Mouse (Mus musculus): ENCODE measurements around the gene Asb11.

The Asb11 gene

GRCm38 (mm10) chrX:164436709-164437108 is at the start of gene Asb11:
Gene Asb11 (plus strand): TSS chrX:164436994.
- DNase-seq (ENCODE audit: low spot score) = no peak

- no peak for DNase-seq (ENCODE audit: low spot score)
These were observed 42.7 kb upstream of the Asb11 start for GRCm38 (mm10) chrX:164394091-164394490.

DNA sequence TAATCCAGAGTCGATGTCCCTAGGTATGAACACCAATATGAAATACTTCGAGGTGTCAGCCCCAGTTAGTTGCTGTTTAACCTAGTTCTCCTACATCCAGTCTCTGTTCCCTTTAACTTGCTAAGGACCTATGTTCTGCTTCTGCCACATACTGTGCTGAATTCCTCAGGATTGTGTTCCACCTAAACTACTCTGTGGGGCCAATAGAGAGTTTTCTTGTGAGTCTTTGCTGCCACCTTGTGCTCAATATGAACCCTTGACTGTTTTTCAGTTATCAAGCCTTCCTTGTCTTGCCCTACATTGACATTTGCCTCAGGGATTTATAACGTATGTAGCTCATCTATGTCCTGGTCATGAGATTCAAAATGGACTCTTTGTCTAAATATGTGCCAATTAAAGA is 38.3 kb upstream of the Asb11 start:
- DNase-seq (ENCODE audit: low spot score) = no peak

DNA sequence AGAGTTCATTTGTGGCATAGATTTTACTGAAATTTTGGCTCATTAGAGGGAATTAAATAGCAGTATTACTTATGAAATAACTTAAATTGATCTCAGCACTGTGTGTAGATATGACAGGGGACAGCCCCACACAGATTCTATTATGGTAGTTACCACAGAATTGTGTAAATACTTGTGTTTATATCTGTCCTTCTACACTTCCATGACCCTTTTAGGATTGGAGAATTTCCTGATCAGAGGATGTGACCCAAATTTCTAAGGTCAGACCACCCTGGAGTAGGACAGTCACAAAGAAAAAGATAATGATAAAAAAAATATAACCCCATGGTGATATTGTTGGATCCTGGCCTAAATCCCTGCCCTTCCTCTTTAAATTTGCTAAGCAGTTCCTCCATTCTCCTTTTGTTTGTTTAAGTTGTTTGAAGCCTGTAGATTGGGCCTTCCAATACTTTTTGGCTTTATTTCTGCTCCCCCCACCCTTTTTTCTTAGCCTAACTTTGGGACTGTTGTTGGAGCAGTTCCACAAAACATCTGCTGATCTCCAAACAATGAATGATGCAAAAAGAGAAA is 31.6 kb upstream of the Asb11 start:
- no peak for DNase-seq (ENCODE audit: low spot score)

DNA sequence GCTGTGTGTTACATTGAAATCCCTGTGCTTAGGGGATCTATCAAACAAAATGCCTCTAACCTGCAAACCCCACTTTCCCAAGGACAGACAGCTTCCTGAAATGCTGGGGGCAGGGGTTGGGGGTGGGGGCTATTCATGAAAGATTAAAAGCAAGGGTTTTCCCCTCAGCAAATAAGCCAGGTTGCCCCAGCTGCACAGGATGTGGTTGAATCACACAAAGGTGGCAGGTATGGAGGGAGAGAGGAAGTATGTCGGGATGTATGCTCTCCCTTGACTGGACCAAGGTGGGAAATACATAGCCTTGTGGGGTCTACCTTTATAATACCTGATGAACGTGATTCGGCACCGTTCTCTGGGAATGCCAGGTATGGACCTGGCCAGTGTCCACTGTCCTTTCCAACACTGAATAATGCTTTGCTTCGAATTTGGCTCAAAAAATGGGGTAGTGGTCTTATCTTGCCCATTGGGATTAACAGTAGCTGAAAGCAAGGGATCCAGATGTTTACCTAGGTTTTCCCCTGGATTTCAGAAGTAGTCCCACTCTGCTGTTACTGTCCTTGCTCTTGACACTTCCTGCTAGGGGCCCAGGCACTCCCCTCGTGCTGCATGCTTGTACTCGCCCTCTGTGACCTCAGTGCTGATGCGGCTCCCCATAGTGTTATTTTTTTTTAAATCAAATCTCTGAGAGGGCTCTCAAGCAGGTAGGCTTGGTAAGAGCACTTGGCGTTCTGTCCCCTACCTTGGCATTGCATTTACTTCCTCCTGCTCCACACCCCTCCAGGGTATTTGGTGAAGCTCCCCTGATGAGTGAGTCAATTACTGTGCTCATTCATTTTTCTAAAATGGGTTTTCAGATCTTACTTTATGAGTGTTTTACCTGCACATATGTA is 30.4 kb upstream of the Asb11 start:
- DNase-seq (ENCODE audit: low spot score) = no peak

DNA sequence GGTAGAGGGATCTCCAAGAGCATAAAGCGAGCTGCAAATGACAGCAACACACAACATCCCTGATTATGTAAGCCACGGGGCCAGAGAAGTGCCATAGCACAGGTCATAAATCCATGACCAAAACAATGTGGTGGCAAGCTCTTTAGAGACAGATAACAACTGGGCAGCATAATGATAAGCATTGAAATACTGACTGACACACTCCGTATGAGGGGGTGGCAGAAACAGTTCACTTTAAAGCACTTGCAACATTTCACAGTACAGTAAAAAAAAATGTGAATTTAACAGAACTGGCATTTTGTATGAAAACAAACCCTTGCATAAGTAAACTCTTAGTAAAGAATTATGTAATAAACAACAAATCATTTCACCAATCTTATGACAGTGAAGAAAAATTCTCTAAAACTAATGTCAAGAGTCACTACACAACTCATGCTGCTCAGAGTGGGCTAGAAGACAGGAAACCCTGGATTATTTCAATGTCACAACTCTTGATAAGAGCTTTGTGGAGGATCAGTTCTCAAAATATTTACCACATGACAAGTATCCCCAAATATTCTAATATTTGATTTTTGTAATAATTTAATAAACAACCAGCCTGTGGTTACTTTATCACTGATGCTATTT is 28.4 kb upstream of the Asb11 start:
- DNase-seq (ENCODE audit: low spot score) = no peak

DNA sequence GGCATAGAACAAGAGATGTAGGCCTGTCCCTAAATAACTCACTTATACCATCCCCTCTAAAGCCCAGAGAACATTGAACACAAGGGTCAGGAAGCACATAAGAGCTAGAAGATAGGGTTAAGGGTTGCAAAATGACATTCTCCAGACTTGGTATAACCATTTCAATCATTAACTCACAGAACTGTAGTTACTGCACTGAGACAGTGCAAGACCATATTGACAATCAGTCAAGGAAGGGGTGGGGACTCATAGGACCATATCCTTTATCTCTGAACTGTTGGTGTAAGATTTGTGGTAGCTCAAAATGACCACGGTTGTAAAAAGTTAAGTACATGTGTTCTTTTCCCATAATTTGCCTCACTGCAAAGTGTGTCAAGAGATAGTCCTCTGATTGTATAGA is 26.2 kb upstream of the Asb11 start:
- no peak for DNase-seq (ENCODE audit: low spot score)

GRCm38 (mm10) chrX:164416803-164417202 is 20.0 kb upstream of the Asb11 start:
- DNase-seq (ENCODE audit: low spot score) = no peak

DNA sequence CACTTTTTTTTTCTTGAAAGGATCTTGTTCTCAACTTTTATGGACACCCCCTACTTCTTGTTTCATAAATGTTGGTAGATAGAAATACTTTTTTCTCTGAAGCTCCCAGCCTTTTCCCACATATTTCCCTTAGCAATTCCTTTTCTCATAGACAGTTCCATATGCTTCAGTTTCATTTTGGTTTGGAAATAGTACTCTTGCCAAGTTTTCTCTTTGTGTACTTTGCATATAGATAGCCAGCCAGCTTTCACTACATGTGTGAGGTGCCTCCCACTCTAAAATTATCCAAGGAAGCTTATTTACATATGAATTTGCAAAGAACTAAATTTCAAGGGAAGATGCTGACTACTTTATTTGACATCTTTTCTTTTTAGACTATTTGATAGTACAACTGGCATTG is 18.8 kb upstream of the Asb11 start:
- DNase-seq (ENCODE audit: low spot score) = peak; percentile 41

DNA sequence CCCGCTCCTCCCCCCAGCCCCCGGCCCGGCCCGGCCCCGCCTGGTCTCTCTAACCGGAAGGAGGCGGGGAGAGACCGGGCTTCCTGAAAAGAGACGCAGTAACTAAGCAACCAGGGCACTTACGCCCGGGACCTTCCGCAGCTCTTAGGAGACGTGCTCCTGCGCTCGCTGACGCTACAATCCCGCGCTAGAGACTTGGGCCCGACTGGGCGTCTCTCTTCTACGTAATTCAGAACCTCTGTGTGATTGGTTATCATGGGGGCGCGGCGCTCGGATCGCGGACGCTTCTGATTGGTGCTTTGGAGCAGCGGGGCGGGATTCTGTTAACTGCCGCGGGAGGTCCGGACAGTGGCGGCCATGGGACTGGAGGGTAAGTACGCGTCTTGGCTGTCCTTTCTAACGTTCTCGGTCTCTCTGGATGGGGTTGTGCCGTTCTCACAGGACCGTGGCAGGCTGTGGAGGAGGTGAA is 17.3 kb upstream of the Asb11 start, which contains the start of gene Piga:
Gene Piga, plus strand, starts transcription at position 317 of the 469 bp plus-strand sequence.
- peak; percentile 91 for DNase-seq (ENCODE audit: low spot score)

DNA sequence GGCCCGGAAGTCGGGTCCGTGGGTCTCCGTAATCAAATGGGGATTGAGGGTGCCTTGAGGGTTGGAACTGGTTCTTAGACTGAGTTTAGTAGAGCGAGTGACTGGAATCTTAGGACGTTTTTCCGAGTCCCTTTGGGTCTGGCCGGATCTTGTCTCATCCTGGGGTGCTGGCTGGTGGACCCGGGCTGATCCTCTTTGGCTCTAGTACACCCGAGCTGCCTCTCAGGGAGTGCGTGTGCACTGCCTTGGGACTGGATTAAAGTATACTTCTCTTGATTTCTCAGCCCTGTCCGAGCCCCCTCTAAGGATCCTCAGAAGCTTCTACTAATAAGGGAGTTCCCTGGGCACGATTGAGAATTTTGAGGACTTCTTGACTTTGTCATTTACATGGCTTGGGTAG is 16.8 kb upstream of the Asb11 start:
- DNase-seq (ENCODE audit: low spot score) = no peak

DNA sequence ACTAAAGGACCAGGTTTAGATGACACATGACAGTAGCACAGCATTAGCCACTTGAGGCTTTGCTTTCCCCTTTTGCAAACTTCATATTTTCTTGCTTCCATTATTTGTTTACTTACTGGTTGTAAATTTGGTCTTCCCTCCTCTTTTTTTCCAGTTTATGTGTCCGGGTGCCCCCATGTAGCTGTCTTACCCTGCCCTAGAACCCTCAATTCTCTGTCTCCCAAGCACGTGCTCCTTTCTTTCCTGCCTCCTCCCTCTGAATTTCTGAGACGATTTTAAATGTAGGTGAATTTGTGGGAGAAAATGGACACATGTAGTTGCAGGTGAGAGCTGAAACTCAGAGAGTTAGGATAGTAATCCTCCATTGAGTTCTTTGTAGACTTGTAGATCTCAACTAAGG is 16.3 kb upstream of the Asb11 start:
- no peak for DNase-seq (ENCODE audit: low spot score)

DNA sequence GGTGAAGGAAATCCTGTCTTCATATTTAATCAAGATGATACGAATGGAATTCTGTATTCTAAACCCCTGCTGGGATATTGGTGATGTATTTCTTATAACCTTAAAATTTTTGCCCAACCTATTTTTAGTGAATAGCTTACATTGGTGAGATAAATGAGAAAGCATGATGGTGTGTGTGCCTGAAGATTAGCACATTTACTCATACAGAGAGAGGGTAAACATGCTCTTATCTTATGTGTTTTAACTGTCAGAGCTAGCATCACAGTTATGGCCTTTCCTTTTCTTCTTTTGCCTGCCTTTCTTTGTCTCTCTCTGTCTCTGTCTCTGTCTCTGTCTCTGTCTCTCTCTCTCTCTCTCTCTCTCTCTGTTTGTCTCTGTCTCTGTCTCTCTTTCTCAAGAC is 12.0 kb upstream of the Asb11 start:
- DNase-seq (ENCODE audit: low spot score) = no peak

GRCm38 (mm10) chrX:164427295-164427694 is 9.5 kb upstream of the Asb11 start:
- no peak for DNase-seq (ENCODE audit: low spot score)

- DNase-seq (ENCODE audit: low spot score) = no peak
These were observed 8.6 kb upstream of the Asb11 start for GRCm38 (mm10) chrX:164428224-164428623.

DNA sequence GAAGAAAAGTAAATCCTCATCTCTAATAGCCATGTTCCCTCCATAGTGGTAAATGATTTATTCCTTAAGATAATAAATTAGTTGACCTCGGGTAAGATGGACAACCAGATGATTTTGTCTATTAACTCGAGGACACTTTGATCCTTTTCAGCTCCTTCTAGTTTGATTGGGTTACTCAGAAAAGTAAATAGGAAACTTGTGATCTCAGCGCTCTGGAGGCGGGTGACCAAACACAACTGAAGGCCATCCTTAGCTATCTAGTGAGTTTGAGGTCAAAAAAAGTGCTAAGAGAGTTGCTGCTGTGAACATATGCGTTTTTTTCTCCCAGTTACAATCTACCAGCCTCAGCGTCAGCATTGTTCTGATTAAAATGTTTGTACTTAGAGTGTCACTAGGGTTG is 6.2 kb upstream of the Asb11 start:
- DNase-seq (ENCODE audit: low spot score) = no peak

DNA sequence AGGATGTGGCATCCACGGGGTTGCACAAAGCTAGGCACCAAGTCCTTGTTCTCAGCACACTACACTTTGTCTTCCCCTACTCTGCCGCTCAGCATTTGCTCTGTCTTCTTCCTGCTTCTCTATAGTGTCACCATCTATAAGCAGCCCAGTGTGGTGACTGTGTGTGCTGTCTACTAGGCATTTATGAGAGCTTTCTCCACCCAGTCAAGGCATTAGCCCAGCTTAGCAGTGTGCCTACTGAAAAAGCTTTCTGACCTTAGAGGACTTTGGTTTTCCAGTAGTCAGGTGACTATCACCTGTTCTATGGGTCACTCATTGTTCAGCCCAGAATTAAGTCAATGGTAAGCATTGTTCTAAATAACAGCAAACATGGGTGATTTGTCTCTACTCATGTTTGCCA is 5.7 kb upstream of the Asb11 start:
- no peak for DNase-seq (ENCODE audit: low spot score)

DNA sequence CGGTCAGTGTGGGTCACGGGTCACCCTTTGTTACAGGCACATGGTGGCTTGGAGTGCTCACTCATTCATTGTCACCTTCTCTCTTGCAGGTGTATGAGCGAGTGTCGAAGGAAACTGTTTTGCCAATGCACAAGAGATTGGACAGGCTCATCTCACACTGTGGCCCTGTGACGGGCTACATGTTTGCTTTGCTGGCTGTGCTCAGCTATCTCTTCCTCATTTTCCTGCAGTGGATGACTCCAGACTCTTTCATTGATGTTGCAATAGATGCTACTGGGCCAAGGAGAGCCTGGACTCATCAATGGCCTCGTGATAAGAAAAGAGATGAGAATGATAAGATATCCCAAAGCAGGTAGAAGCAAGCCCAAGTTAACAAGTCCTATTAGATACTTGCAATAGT is 5.3 kb upstream of the Asb11 start:
- no peak for DNase-seq (ENCODE audit: low spot score)

DNA sequence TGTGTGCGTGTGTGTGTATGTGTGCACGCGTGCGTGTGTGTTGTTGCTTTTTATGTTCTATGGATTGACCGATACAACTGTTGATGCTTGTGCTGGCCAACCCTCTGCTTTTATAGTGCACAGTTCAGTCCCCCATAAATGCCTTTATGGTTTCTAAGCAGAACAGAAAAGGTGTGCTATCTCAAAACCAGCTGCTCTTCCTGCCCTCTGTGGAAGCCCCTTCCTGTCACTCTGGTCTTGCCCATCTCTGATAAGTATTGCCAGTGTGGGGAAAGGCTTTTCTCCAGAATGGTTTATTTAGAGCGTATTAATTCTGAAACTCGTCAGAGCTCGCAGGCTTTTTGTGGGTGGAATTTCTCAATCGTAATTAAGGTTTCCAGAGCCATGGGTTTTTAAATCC is 4.1 kb upstream of the Asb11 start:
- no peak for DNase-seq (ENCODE audit: low spot score)

DNA sequence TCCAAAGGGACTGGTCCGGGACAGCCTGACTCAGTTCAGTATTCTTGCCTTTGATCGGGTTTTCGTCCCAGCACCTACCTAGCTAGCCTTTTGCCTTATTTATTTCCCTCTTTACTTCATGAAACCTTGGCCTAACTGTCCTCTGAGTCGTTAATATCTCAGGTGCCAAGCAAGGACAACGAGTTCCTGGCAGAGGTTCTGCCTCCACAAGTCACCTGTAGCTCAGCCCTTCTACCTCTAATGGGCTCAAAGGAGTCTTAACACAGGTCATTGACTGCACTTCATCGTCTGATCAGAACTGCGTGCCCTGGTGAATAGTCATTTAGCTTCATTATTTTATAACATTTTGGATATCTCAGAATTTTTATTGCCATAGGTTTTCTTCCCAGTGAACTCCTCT is 2.7 kb downstream of the Asb11 start:
- no peak for DNase-seq (ENCODE audit: low spot score)

DNA sequence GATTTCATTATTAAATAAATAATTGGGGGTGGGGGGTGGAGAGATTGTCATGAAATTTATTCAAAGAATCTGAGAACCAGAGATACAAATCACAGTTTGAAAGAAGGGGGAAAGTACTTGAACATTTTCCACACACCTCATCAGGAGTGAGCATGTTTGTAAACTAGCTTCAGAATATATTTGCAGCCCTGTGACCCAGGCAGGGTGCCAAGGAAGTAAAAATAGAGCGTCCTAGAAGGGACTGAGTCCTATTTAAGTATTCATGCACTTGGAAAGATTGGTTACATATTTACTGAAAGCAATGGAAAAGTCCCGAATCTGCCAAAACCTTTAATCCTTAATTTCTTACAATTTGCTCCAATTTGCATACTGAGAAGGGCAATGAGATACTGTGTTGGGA is 3.3 kb downstream of the Asb11 start:
- DNase-seq (ENCODE audit: low spot score) = no peak

- no peak for DNase-seq (ENCODE audit: low spot score)
These were observed 3.9 kb downstream of the Asb11 start for GRCm38 (mm10) chrX:164440703-164441102.

DNA sequence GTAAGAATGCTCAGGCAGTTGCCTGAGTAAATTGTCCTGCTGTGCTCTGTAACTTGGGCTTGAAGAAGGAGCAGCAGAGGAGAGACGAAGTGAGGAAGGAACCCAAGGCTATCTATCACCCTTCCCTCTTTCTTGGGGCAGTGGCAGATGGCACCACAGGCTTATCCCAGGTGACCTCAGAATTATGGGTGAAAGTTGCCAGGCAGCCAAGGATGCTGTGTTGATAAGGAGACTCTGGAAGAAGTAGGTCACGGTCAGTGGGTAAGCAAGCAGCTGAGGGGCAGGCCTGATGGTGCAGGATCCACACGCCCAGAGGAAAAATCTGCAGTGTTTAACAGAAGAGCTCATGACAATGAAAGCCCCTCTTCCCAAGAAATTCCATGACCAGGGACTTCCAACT is 4.5 kb downstream of the Asb11 start:
- DNase-seq (ENCODE audit: low spot score) = no peak

Data from left cerebral cortex, adult 11 months (tissue).